Mouse (Mus musculus) ovary, adult 18-20 months (tissue): ENCODE data around the gene Tomm40l.

ENCODE experiments used
- DNase-seq: peaks from one replicate; pipeline ENCODE4 v3.0.0; 2022; ENCODE audit warnings: low spot score, mixed read lengths

Tomm40l gene

DNA sequence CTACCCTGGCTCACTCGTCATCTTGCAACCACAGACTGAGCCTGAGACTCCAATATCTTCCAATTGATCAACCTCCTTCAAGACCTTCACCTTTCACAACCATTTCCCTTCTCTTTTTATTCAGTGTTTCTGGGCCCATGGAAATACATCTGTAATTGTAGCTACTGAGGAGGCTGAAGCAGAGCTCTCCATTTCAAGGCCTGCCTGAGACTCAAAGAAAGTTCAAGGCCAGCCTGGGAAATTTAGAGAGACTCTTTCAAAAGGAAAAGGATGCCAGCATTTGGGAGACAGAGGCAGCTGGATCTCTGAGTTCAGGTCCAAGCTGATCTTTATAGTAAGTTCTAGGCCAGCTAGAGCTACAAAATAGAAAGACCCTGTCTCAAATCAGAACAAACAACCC is 5.6 kb upstream of the Tomm40l start:
- no peak for DNase-seq

DNA sequence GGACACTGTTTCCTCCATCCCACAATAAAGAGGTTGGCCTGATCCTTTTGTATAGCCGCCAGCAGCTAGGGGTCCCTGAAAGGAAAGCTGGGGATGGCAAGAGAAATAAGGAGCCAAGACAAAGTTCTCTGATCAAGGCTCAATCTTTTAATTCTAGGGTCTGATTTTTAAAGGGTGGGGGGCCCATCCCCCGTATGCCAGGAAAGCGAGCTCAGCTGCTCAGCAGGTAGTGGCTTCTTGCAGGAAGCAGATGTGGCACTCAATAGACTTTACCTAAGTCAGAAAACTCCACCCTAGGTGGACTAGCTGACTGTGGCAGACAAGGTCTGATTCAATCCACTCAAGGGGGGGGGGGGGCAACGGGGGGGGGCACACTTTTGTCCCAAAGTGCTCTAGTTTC is 4.5 kb upstream of the Tomm40l start:
- DNase-seq: no peak

- DNase-seq: no peak
These were observed 2.5 kb upstream of the Tomm40l start, which contains the start of gene Apoa2 for GRCm38 (mm10) chr1:171224857-171225256. TSS of gene Apoa2 (plus strand) at chr1:171225054.

DNA sequence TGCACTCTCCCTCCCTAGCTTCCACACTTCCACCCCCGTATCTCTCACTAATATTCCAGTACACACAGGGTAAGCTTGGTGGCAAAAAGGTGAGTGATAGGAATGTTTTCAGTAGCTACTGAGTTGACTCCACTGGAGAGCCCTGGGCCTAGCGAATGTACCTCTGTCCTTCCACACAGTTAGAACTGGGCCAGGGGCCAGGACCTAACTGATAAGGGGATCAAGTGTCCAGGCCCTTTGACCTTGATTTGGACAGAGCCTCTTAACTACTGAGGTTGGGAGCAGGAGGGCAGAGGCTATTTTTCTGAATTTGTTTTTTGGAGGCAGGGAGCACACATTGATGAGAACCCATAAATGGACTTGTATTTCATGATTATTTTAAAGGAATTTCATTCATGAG is 1.5 kb upstream of the Tomm40l start:
- DNase-seq: no peak

DNA sequence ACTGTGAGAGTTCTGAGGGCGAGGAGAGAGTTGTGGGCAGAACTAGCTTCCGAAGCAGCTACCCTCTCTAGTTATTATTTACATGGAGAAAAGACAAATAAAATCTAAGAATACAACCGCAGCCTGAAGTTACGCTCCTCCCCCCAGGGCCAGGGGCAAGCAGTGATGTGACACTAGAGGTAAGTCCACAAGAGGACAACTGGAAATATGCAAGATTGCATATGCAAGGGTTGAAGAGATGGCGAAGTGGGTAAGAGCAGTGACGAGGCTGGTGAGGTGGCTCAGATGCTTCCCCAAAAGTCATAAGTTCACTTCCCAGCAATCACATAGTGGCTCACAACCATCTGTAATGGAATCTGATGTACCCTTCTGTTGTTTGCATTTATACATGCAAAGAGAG is 854 bp upstream of the Tomm40l start:
- no peak for DNase-seq

DNA sequence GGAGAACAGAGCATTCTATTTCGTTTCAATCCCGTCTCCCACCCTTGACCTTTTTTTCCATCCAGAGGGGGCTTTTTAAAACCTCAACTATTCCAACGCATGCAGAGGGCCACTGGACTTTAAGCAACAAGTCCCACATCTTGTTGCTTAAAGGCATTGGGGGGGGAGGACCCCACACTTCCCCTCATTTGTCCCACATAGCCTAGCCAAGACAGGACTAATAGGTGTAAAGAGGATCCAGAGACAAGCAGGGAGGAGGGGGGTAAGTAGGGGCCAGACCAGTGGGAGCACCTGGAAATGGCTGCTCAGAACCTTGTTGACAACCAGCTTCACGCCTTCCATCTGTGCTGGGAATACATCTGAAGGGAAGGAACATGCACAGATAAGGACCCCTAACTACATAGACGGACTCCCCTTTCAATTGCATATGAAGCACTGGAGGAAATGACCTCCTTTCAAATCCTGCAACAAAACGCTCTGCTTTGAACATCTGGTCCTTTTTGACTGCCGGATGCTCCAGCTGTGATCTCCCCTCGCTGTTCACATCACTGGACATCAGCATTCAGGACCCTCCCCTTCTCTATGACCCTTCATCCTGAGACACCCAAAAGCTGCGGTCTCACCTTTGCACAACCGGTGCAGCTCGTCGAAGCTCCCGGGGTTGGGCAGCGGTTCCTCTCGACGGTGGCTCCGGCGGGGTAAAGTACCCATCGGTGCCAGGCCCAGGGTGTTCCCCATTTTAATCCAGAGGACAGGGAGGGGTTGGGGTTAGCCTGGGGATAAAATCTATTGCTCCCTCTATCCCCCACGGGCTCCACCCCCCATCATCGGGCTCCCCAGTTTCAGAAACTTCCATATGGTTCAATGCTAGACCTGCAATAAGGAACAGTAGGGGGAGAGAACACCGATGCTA is 777 bp downstream of the Tomm40l start:
- DNase-seq: no peak

DNA sequence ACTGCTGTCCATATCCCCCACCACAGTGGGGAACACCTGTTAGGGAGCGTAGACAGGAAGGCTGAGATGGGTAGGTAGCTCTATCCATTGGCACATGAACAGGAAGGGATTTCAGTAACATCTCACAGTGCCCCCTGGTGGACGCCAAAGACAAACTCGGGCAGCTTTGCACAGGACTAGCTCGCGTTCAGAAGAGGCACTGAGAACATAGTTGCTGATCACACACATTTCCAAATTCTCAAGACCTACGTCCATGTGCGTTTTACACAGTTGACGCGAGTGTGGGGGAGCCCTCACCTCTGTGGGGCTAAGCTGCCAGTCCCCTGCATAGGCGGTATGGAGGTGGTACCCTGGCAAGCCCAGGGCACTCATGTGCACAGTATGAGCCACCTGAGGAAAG is 1.4 kb downstream of the Tomm40l start:
- peak; percentile 61 for DNase-seq

DNA sequence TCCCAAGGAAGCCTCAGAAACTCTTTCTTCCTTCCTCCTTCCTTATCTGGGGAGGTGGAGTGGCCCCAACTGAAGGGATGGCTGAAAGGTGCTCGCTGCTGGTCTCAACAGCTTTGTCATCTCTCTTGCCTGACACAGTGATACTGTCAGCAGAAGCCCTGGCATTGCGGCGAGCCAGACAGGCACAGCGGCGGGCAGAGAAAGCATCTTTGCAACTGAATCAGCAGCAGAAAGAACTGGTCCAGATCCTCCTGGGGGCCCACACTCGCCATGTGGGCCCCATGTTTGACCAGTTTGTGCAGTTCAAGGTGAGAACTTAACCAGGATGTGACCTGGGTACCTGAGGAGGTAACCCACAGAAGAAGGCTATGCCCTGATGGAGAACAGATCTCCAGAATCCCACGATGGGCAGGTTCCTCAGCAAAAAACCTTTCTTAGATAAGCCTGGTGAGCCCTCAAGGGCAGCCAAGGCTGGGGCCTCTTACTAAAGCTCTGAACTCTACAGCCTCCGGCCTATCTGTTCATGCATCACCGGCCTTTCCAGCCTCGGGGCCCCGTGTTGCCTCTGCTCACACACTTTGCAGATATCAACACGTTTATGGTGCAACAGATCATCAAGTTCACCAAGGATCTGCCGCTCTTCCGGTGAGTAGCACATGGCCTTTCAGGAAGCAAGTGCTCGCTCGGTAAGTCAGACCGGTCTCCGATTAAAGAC is 5.9 kb downstream of the Tomm40l start:
- no peak for DNase-seq

- DNase-seq: no peak
These were observed 8.4 kb downstream of the Tomm40l start, which contains the start of gene Nr1i3 for GRCm38 (mm10) chr1:171213801-171214496. TSS of gene Nr1i3 (plus strand) at chr1:171213970.

- no peak for DNase-seq
These were observed 9.5 kb downstream of the Tomm40l start for GRCm38 (mm10) chr1:171212854-171213253.

GRCm38 (mm10) chr1:171209409-171209808 is 12.9 kb downstream of the Tomm40l start:
- no peak for DNase-seq

GRCm38 (mm10) chr1:171205704-171206493 is 16.4 kb downstream of the Tomm40l start:
- DNase-seq: no peak

DNA sequence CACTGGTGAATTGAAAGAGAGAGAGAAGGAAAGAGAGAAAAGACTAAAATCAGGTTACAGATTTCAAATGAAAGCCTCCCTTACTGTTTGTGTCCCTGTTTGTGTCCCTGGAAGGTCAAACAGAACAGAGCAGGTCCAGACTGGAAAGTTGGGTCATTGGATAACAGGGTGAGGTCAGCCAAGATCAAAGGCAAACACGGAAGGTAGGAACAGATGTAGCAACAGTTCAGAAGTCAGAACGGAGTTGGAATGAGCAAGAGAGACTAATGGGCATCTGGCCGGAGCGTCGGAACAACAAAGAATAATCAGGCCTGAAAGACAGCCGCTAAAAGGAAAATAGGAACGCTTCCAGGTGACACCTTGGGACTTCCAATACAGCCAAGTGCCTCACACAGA is 18.1 kb downstream of the Tomm40l start:
- DNase-seq: no peak

DNA sequence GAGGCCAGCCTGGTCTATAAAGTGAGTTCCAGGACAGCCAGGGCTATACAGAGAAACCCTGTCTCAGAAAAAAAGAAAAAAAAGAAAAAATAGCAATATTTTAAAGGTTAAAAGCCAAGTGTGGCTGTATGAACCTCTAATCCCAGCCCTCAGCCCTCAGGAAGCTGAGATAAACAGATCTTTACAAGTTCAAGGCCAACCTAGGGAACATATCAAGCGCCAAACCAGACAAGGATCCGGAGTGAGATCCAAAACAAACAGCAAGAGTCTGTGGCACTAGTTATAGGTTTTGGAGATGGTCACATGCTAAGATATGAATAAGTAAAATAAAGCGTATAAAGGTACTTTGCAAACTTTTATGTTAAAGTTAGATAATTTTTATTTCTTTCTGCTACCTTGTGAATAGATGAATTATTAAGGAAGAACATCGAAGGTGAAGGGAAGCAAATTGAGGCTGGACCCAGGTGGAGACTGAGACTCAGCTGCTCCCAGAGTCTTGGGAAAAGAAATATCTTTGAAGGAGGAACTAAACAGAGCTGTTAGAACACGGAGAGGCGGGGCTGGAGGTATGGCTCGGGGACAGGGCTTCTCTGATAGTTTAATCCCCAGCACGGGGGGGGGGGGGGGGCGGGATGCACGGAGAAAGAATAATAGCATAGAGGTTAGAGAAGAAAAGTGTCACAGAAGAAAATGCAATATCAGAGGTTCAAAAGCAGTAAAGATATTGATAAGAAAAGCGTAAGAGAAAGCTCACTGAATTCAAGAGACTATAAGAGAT is 18.7 kb downstream of the Tomm40l start:
- no peak for DNase-seq

- DNase-seq: no peak
These were observed 21.5 kb downstream of the Tomm40l start for GRCm38 (mm10) chr1:171200769-171201168.

DNA sequence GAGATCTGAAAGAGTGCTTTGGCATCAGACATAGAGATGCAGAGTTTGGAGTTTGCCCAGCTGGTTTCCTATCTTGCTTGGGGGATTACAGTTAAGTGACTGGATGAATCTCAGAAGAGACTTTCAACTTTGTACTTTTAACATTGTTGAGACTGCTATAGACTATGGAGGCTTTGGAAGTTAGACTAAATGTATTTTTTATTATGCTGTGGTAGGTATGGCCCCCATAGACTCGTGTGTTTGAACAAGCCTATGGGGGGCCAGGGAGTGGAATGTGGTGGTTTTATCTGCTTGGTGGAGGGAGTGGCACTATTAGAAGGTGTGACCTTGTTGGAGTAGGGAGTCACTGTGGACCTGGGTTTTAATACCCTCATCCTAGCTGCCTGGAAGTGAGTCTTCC is 22.8 kb downstream of the Tomm40l start:
- DNase-seq: no peak

DNA sequence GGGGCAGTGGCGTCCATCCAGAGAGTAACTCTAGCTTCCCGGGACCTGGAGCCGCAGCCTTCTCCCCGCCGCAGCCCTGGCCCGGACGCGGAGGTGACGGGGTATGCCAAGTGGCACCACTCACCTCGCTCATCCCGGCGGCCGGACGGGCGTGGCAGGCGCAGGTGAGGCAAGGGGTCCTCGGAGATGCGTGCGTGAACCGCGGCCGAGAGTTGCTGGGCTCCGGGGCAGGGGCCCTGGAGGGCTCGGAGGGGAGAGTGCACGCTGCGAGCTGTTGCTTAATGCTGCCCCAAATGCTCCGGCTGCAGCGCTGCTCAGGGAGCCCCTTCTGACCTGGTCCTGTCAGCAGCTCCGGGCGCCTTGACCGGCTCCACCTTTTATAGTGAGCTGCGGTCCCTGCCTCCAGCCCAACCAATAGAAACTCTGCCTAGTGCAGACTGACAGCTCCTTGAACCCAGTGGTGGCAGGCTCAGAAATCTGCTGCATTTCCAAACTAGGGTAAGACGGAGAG is 26.4 kb downstream of the Tomm40l start, which contains the start of gene Pcp4l1:
Pcp4l1 (minus strand) TSS at position 382 of the 511 bp plus-strand sequence.
- DNase-seq: peak; percentile 71

- no peak for DNase-seq
These were observed 27.1 kb downstream of the Tomm40l start for GRCm38 (mm10) chr1:171195046-171195822.

DNA sequence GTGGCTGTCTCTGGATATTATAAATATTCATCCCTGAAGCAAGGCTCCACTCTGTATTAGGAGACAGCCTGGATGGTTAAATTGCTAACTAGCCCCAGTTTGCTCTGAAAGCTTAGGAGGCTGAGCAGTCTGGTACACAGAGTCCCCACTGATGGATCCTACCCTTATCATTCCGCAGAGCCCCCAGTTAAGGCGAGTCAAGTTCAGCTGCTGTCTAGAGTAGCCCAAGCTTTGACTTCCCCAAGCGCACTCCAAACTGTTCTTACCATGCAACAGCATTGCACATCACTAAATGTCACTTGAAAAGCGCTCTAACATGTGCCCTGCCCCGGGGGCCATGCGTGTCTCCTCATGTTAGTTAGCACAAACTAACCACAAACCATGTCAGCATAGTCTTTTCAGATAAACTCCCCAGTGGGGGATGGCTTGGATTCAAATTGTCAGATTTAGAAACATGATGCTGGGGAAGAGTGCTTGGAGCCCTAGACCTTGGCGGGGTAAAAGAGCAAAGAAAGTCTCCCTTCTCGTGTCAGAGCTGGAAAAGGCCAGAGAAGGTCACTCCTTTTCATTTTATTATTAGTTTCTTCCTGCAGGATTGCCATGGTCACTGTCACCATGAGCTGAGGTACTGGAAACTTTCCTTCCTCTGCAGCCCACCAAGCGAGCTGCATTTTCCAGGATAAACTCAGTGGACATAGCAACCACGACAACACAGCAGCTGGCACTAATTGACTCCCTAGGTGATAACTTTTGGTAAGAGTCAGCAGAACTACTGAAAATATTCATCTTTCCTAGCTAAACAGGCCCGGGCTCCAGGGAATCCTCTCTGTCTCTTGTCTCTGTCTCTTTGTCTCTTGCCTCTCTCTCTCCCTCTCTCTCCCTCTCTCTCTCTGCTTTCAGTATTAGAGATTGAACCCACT is 28.1 kb downstream of the Tomm40l start:
- no peak for DNase-seq
